ENCODE assay signal across 16 mouse cellular contexts in genomic region chr1:182509110-182509797, GRCm38 (mm10). TPM values are rescaled to one million over a fixed set of nuclear protein-coding genes. Genes with fewer than 3 reads are reported as not detected.
DNase-seq lines count a peak whose midpoint lies in the region; ATAC-seq lines count a peak whose summit lies in the region.
"Had no signal": no experiment of that assay in that cellular context is flagged by ENCODE, and none has a peak within 500 bp of the region (broad histone marks: within the 10 kb centered on the region; RNA-seq: fewer than 3 reads in every experiment).

No protein-coding gene starts in this region.

- DNase-seq in gastrocnemius, adult 18-20 months (ENCODE audit: low spot score) = peak; percentile 58
- no peak for DNase-seq in gastrocnemius, postnatal 4 days (ENCODE audit: low spot score in 2 of 2)
- no peak for DNase-seq in midbrain, embryonic 10.5 days (ENCODE audit: low spot score)
- no peak for DNase-seq in midbrain, embryonic 14.5 days
- no peak for DNase-seq in spleen, postnatal 14 days (ENCODE audit: low spot score in 2 of 2)
- no peak for DNase-seq in left cerebral cortex, postnatal 4 days
- DNase-seq: adrenal gland, postnatal 14 days; liver had no signal

- no peaks in the 10 kb centered on the region for H3K9me3 ChIP-seq in midbrain, embryonic 10.5 days (replicated peaks)
- no peaks in the 10 kb centered on the region for H3K9me3 ChIP-seq in midbrain, embryonic 14.5 days (ENCODE audit: control insufficient read depth, low read length)
- H3K9me3 ChIP-seq in intestine, embryonic 16.5 days (ENCODE audit: control insufficient read depth, low read length) = no peaks in the 10 kb centered on the region
- H3K9me3 ChIP-seq in stomach, embryonic 15.5 days = no peaks in the 10 kb centered on the region

- WGBS in midbrain, embryonic 10.5 days = 71% methylated on average over 10 of the region's 10 CpGs
- WGBS in midbrain, embryonic 14.5 days = 85% methylated on average over 10 of the region's 10 CpGs
- WGBS in intestine, embryonic 16.5 days = 69% methylated on average over 10 of the region's 10 CpGs
- WGBS in stomach, embryonic 15.5 days = 69% methylated on average over 10 of the region's 10 CpGs

- peaks cover 70% of the 10 kb centered on the region for H3K36me3 ChIP-seq in midbrain, embryonic 10.5 days
- peaks cover 50% of the 10 kb centered on the region for H3K36me3 ChIP-seq in midbrain, embryonic 14.5 days (ENCODE audit: control insufficient read depth, insufficient read depth, low read length)
- H3K36me3 ChIP-seq in intestine, embryonic 16.5 days (ENCODE audit: control insufficient read depth, insufficient read depth, low read length) = no peaks in the 10 kb centered on the region
- peaks cover 23% of the 10 kb centered on the region for H3K36me3 ChIP-seq in stomach, embryonic 15.5 days

- H3K27me3 ChIP-seq in midbrain, embryonic 10.5 days (ENCODE audit: low read depth, poor library complexity, severe bottlenecking) = no peaks in the 10 kb centered on the region
- no peaks in the 10 kb centered on the region for H3K27me3 ChIP-seq in midbrain, embryonic 14.5 days (ENCODE audit: control insufficient read depth, insufficient read depth, low read length)
- no peaks in the 10 kb centered on the region for H3K27me3 ChIP-seq in intestine, embryonic 16.5 days (replicated peaks; ENCODE audit: control insufficient read depth, insufficient read depth, low read length)
- no peaks in the 10 kb centered on the region for H3K27me3 ChIP-seq in stomach, embryonic 15.5 days (replicated peaks)

- peaks cover 11% of the 10 kb centered on the region for H3K4me1 ChIP-seq in midbrain, embryonic 10.5 days
- no peaks in the 10 kb centered on the region for H3K4me1 ChIP-seq in midbrain, embryonic 14.5 days (ENCODE audit: control insufficient read depth, insufficient read depth, low read length)
- H3K4me1 ChIP-seq in intestine, embryonic 16.5 days (ENCODE audit: control insufficient read depth, insufficient read depth, low read length) = peaks cover 25% of the 10 kb centered on the region
- peaks cover 22% of the 10 kb centered on the region for H3K4me1 ChIP-seq in stomach, embryonic 15.5 days

- H3K27ac ChIP-seq in midbrain, embryonic 10.5 days (replicated peaks) = 0 out of 2 replicates have a peak overlapping the region, but pooled peaks have one; percentile 13
- H3K27ac ChIP-seq in midbrain, embryonic 14.5 days (replicated peaks; ENCODE audit: low read depth, low read length) = no peak overlapping the region
- no peak overlapping the region for H3K27ac ChIP-seq in intestine, embryonic 16.5 days (ENCODE audit: low read length)
- no peak overlapping the region for H3K27ac ChIP-seq in stomach, embryonic 15.5 days
- H3K27ac ChIP-seq: kidney, postnatal 0 days had no signal

- no peak overlapping the region for H3K9ac ChIP-seq in midbrain, embryonic 14.5 days (replicated peaks; ENCODE audit: low read length)
- H3K9ac ChIP-seq in intestine, embryonic 16.5 days (ENCODE audit: low read depth, low read length) = no peak overlapping the region
- no peak overlapping the region for H3K9ac ChIP-seq in stomach, embryonic 15.5 days

- H3K4me3 ChIP-seq in midbrain, embryonic 10.5 days = no peak overlapping the region
- no peak overlapping the region for H3K4me3 ChIP-seq in midbrain, embryonic 14.5 days (replicated peaks; ENCODE audit: low read depth, low read length)
- no peak overlapping the region for H3K4me3 ChIP-seq in intestine, embryonic 16.5 days (ENCODE audit: low read length)
- no peak overlapping the region for H3K4me3 ChIP-seq in stomach, embryonic 15.5 days (replicated peaks)

- no peak for ATAC-seq in midbrain, embryonic 14.5 days (ENCODE audit: low FRiP score, low TSS enrichment)
- ATAC-seq in intestine, embryonic 16.5 days = peak; percentile 11; the same call in 1 of the 2 replicates
- ATAC-seq in stomach, embryonic 15.5 days (ENCODE audit: insufficient read depth, low FRiP score, low read depth) = 0 out of 2 replicates have a peak, but pooled peaks have one; percentile 20
- ATAC-seq: CD4-positive, CD25-positive, alpha-beta regulatory T cell, adult 4 months had no signal

- H3K4me2 ChIP-seq in midbrain, embryonic 14.5 days (ENCODE audit: low read length) = no peak overlapping the region
- H3K4me2 ChIP-seq in intestine, embryonic 16.5 days (ENCODE audit: low read depth, low read length) = no peak overlapping the region
- H3K4me2 ChIP-seq in stomach, embryonic 15.5 days = no peak overlapping the region
- H3K4me2 ChIP-seq: heart, embryonic 11.5 days had no signal

- intact Hi-C loops in left cerebral cortex, postnatal 4 days (cut with DNase I) = no loop called here

RNA-seq across cellular contexts. Expression of gene Capn2, which starts 8.2 kb away (rescaled TPM):
- total RNA-seq in gastrocnemius, adult 18-20 months (2021) = 10 to 100 TPM; 50.2 to 54.2 TPM
- total RNA-seq in gastrocnemius, postnatal 4 days (2021) = 100 to 1,000 TPM; 103 to 106 TPM
- polyA plus RNA-seq in midbrain, embryonic 10.5 days (2016; fragmentation: Nextera tagmentation; extraction: Ambion mirVana) = 83.2 and 93.6 TPM in 2 replicates
- 57.9 and 68.7 TPM in 2 replicates for polyA plus RNA-seq in midbrain, embryonic 14.5 days (2014; fragmentation: Nextera tagmentation; extraction: Ambion mirVana)
- polyA plus RNA-seq in intestine, embryonic 16.5 days (2015; fragmentation: Nextera tagmentation; extraction: Ambion mirVana) = 74.8 and 77.0 TPM in 2 replicates
- polyA plus RNA-seq in stomach, embryonic 15.5 days (2015; fragmentation: Nextera tagmentation; extraction: Ambion mirVana) = 107 and 108 TPM in 2 replicates
- total RNA-seq in left cerebral cortex, postnatal 4 days (2021) = 10 to 100 TPM; 77.0 to 82.5 TPM

RNA-seq across cellular contexts. Expression of gene Capn8, which starts 55.6 kb away (rescaled TPM):
- not detected for total RNA-seq in gastrocnemius, adult 18-20 months (2021)
- not detected for total RNA-seq in gastrocnemius, postnatal 4 days (2021)
- 0.05 and 0.09 TPM in 2 replicates for polyA plus RNA-seq in midbrain, embryonic 10.5 days (2016; fragmentation: Nextera tagmentation; extraction: Ambion mirVana)
- 0.28 TPM in 1 of 2 replicates, not detected in the other for polyA plus RNA-seq in midbrain, embryonic 14.5 days (2014; fragmentation: Nextera tagmentation; extraction: Ambion mirVana)
- polyA plus RNA-seq in intestine, embryonic 16.5 days (2015; fragmentation: Nextera tagmentation; extraction: Ambion mirVana) = 3.6 and 4.2 TPM in 2 replicates
- polyA plus RNA-seq in stomach, embryonic 15.5 days (2015; fragmentation: Nextera tagmentation; extraction: Ambion mirVana) = 2.2 and 2.4 TPM in 2 replicates
- total RNA-seq in left cerebral cortex, postnatal 4 days (2021) = not detected
- total RNA-seq: layer of hippocampus, postnatal 14 days had no signal
- polyA plus RNA-seq: CD4-positive, CD25-positive, alpha-beta regulatory T cell, adult 4 months; heart, embryonic 11.5 days; hindbrain, embryonic 11.5 days; neural tube, embryonic 14.5 days had no signal
